23 mouse cellular contexts compared by ENCODE assay signal in the genomic region with DNA sequence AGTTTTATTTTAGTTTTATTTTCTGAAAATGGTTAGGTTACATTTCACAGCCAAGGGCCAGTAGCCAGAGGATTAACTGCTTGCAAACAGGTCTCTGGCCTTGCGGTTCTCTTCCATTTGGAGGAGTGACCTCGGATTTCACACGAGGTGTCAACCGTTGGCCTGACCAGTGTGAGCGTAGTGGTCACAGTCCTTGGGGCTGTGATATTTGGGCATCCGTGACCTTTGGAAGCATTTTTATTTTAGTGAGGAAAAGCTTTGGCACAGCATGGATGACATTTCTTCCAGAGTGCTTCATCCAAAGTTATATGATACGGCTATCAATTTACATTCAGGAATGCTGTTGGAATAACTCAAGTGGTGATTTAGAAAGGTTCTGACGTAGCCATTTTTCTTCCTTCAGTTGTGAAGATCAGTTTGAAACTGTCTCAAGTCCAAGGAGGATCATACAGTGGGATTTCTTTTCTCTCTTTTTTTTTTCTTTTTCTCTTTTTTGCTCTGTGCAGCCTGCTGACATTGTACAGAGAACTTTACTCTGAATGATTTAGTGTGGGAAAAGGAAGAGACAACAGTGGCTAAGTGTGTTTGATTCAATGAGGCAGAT. TPM values are rescaled to one million over a fixed set of nuclear protein-coding genes. Genes with fewer than 3 reads are reported as not detected.
DNase-seq lines count a peak whose midpoint lies in the region; ATAC-seq and TF ChIP-seq lines count a peak whose summit lies in the region.
"Had no signal": no experiment of that assay in that cellular context is flagged by ENCODE, and none has a peak within 500 bp of the region (broad histone marks: within the 10 kb centered on the region; RNA-seq: fewer than 3 reads in every experiment).

No protein-coding gene starts in this region.

- DNase-seq in gastrocnemius, postnatal 25 days = peak; percentile 41
- DNase-seq in gastrocnemius, postnatal 4 days (ENCODE audit: low spot score in 2 of 2) = no peak
- peak; percentile 79 for DNase-seq in NIH3T3 (ENCODE audit: low read depth)
- DNase-seq in adrenal gland, adult 8-10 months = peak; percentile 30
- no peak for DNase-seq in thymus, postnatal 10 days (ENCODE audit: low spot score in 2 of 2)
- DNase-seq: cerebellum, postnatal 14 days; heart, adult 18-20 months; heart, postnatal 4 days; kidney, postnatal 25 days; layer of hippocampus, adult 9-11 months; liver, postnatal 0 days; lung, postnatal 14 days; right cerebral cortex, adult 18-20 months; thymus, postnatal 4 days had no signal

- H3K4me3 ChIP-seq in myocyte = no peak overlapping the region
- H3K4me3 ChIP-seq: erythroblast, embryonic 14.5 days; forebrain, embryonic 13.5 days; hindbrain, embryonic 15.5 days; intestine, embryonic 15.5 days; limb, embryonic 10.5 days; midbrain, embryonic 13.5 days; neural tube, embryonic 13.5 days had no signal

- H3K36me3 ChIP-seq in myocyte (ENCODE audit: control insufficient read depth, insufficient read depth) = no peaks in the 10 kb centered on the region
- H3K36me3 ChIP-seq: hindbrain, embryonic 15.5 days; intestine, embryonic 15.5 days; limb, embryonic 10.5 days; midbrain, embryonic 13.5 days; neural tube, embryonic 13.5 days had no signal

- H3ac ChIP-seq in myocyte (ENCODE audit: control insufficient read depth, insufficient read length) = no peak overlapping the region

- no peaks in the 10 kb centered on the region for H3K27me3 ChIP-seq in myocyte (ENCODE audit: control insufficient read depth, insufficient read depth, insufficient read length)
- H3K27me3 ChIP-seq: forebrain, embryonic 13.5 days; hindbrain, embryonic 15.5 days; intestine, embryonic 15.5 days; midbrain, embryonic 13.5 days; neural tube, embryonic 13.5 days had no signal

- ATAC-seq in frontal cortex, adult (ENCODE audit: low TSS enrichment) = no peak
- ATAC-seq: forebrain, embryonic 13.5 days; intestine, embryonic 15.5 days; liver, postnatal 0 days; midbrain, embryonic 13.5 days had no signal

- peak overlapping the region; percentile 20 for H3K4me2 ChIP-seq in myocyte (ENCODE audit: low read depth)
- H3K4me2 ChIP-seq: forebrain, embryonic 13.5 days; hindbrain, embryonic 15.5 days; intestine, embryonic 15.5 days; midbrain, embryonic 13.5 days; neural tube, embryonic 13.5 days had no signal

- no peaks in the 10 kb centered on the region for H3K79me2 ChIP-seq in myocyte (ENCODE audit: control insufficient read depth, insufficient read depth)

- no peak for TF ChIP-seq POLR2A in myocyte (IDR thresholded peaks at IDR 0.05; ENCODE audit: insufficient read length, low read depth)

TF ChIP-seq in myocyte, 11 proteins besides CTCF, POLR2A, EP300 and RAD21:
- TF ChIP-seq TCF12 (IDR thresholded peaks at IDR 0.05; ENCODE audit: insufficient read depth, poor library complexity, severe bottlenecking) (no peak), MYOD1 (IDR thresholded peaks at IDR 0.05; ENCODE audit: control insufficient read depth in 1 of 3, insufficient read length in 2 of 3, low read depth in 2 of 3) (peak in 1 of 3 experiments; percentile 13)

RNA-seq across cellular contexts. Expression of gene Ltbp1, which starts 44.1 kb away (rescaled TPM):
- total RNA-seq in gastrocnemius, postnatal 25 days (2021) = 10 to 100 TPM; 10.2 to 11.1 TPM
- total RNA-seq in gastrocnemius, postnatal 4 days (2021) = 10 to 100 TPM; 36.2 to 37.0 TPM
- 10 to 100 TPM in 2 of 4 experiments, 1 to 10 TPM in 2; 9.4 to 15.9 (median 12.6) TPM for total RNA-seq in adrenal gland, adult 8-10 months (2022)
- 19.4 TPM for polyA plus RNA-seq in myocyte (2012; fragmentation: generic; extraction: Trizol)

Comparison
In these comparisons a context has a peak if more than half of its experiments do, and no peak if none do; other contexts are left out.
1. DNase-seq: peak in gastrocnemius, postnatal 25 days (single experiment), NIH3T3 (single experiment) and adrenal gland, adult 8-10 months (single experiment); none in gastrocnemius, postnatal 4 days (0 of 2) and thymus, postnatal 10 days (0 of 2).